Mouse (Mus musculus) ES-Bruce4 (cell line): ENCODE data around the gene Cul5.

Experiments
- CTCF ChIP-seq: IDR thresholded peaks from one replicate; pipeline ENCODE4 v1.8.1; 2011; ENCODE audit warnings: low read depth, low read length
- EP300 ChIP-seq: IDR thresholded peaks from 2 replicates; pipeline ENCODE4 v1.6.1; 2011; ENCODE audit warnings: low read depth, low read length; ENCODE audit not compliant: insufficient read depth

- TF ChIP-seq EP300: no peak
- no peak for TF ChIP-seq CTCF
These were observed 87.9 kb downstream of the Cul5 start for GRCm38 (mm10) chr9:53581870-53582269.
